Mouse (Mus musculus): Measurements from ENCODE around the gene Gna15. TPM values are rescaled to one million over a fixed set of nuclear protein-coding genes. Genes with fewer than 3 reads are reported as not detected.

The Gna15 gene
- polyA plus RNA-seq, 1 experiment from 2014 or later, result 2.5 TPM

GRCm38 (mm10) chr10:81548944-81549343, 24.9 kb upstream of the Gna15 start:
- no peak overlapping the region for H3K27ac ChIP-seq (ENCODE audit: low read depth, low read length)
- no peaks in the 10 kb centered on the region for H3K27me3 ChIP-seq (ENCODE audit: control insufficient read depth, insufficient read depth, low read length)
- no peak for ATAC-seq (replicated peaks; ENCODE audit: insufficient number of reproducible peaks, low FRiP score, low TSS enrichment)
- no peaks in the 10 kb centered on the region for H3K36me3 ChIP-seq (ENCODE audit: control insufficient read depth, insufficient read depth, low read length)
- no peak overlapping the region for H3K4me2 ChIP-seq
- no peak overlapping the region for H3K9ac ChIP-seq (ENCODE audit: low read depth, low read length)
- 0 out of 2 replicates have a peak, but pooled peaks cover 3% of the 10 kb centered on the region for H3K9me3 ChIP-seq (replicated peaks; ENCODE audit: control insufficient read depth, low read length)
- H3K4me3 ChIP-seq (ENCODE audit: low read depth, low read length), result no peak overlapping the region
- 63% methylated on average over 5 of the region's 5 CpGs for WGBS (ENCODE audit: insufficient replicate concordance)
- H3K4me1 ChIP-seq (ENCODE audit: control insufficient read depth, insufficient read depth, low read length), result peaks cover 10% of the 10 kb centered on the region

- Histone ChIP-seq H3K4me2 (no peak overlapping the region), H3K4me3 (ENCODE audit: low read depth, low read length) (no peak overlapping the region), H3K9ac (ENCODE audit: low read depth, low read length) (no peak overlapping the region), H3K36me3 (ENCODE audit: control insufficient read depth, insufficient read depth, low read length) (no peaks in the 10 kb centered on the region), H3K9me3 (replicated peaks; ENCODE audit: control insufficient read depth, low read length) (no peaks in the 10 kb centered on the region), H3K27ac (ENCODE audit: low read depth, low read length) (no peak overlapping the region), H3K4me1 (ENCODE audit: control insufficient read depth, insufficient read depth, low read length) (peaks cover 28% of the 10 kb centered on the region), H3K27me3 (ENCODE audit: control insufficient read depth, insufficient read depth, low read length) (no peaks in the 10 kb centered on the region)
- no peak for ATAC-seq (replicated peaks; ENCODE audit: insufficient number of reproducible peaks, low FRiP score, low TSS enrichment)
- WGBS (ENCODE audit: insufficient replicate concordance), result 88% methylated on average over 13 of the region's 13 CpGs
Measured at GRCm38 (mm10) chr10:81546788-81547571, 23.0 kb upstream of the Gna15 start.

- WGBS (ENCODE audit: insufficient replicate concordance), result 54% methylated on average over 5 of the region's 5 CpGs
- H3K27me3 ChIP-seq (ENCODE audit: control insufficient read depth, insufficient read depth, low read length), result no peaks in the 10 kb centered on the region
- no peak overlapping the region for H3K4me3 ChIP-seq (ENCODE audit: low read depth, low read length)
- no peak overlapping the region for H3K27ac ChIP-seq (ENCODE audit: low read depth, low read length)
- H3K4me2 ChIP-seq, result no peak overlapping the region
- H3K9me3 ChIP-seq (replicated peaks; ENCODE audit: control insufficient read depth, low read length), result no peaks in the 10 kb centered on the region
- H3K9ac ChIP-seq (ENCODE audit: low read depth, low read length), result peak overlapping the region; percentile 40; the same call in 1 of the 2 replicates
- peaks cover 35% of the 10 kb centered on the region for H3K4me1 ChIP-seq (ENCODE audit: control insufficient read depth, insufficient read depth, low read length)
- no peaks in the 10 kb centered on the region for H3K36me3 ChIP-seq (ENCODE audit: control insufficient read depth, insufficient read depth, low read length)
- no peak for ATAC-seq (replicated peaks; ENCODE audit: insufficient number of reproducible peaks, low FRiP score, low TSS enrichment)
Measured at GRCm38 (mm10) chr10:81546332-81546731, 22.3 kb upstream of the Gna15 start.

GRCm38 (mm10) chr10:81545161-81545747, 21.2 kb upstream of the Gna15 start, which contains the start of gene Gna11:
Gene Gna11 (minus strand): TSS chr10:81545190.
- peak within 1 kb of the TSS; percentile 97 for H3K4me2 ChIP-seq
- peak within 1 kb of the TSS; percentile 87 for H3K27ac ChIP-seq (ENCODE audit: low read depth, low read length)
- peaks cover 36% of the 10 kb centered on the region for H3K4me1 ChIP-seq (ENCODE audit: control insufficient read depth, insufficient read depth, low read length)
- peak within 1 kb of the TSS; percentile 87 for H3K9ac ChIP-seq (ENCODE audit: low read depth, low read length)
- WGBS (ENCODE audit: insufficient replicate concordance), result 1% methylated on average over 57 of the region's 59 CpGs
- H3K4me3 ChIP-seq (ENCODE audit: low read depth, low read length), result peak within 1 kb of the TSS; percentile 93
- no peaks in the 10 kb centered on the region for H3K9me3 ChIP-seq (replicated peaks; ENCODE audit: control insufficient read depth, low read length)
- no peaks in the 10 kb centered on the region for H3K36me3 ChIP-seq (ENCODE audit: control insufficient read depth, insufficient read depth, low read length)
- H3K27me3 ChIP-seq (ENCODE audit: control insufficient read depth, insufficient read depth, low read length), result no peaks in the 10 kb centered on the region
- peak; percentile 91 for ATAC-seq (replicated peaks; ENCODE audit: insufficient number of reproducible peaks, low FRiP score, low TSS enrichment)

- under 1% methylated on average over 85 of the region's 93 CpGs for WGBS (ENCODE audit: insufficient replicate concordance)
- Histone ChIP-seq H3K9me3 (replicated peaks; ENCODE audit: control insufficient read depth, low read length) (no peaks in the 10 kb centered on the region), H3K4me1 (ENCODE audit: control insufficient read depth, insufficient read depth, low read length) (peaks cover 36% of the 10 kb centered on the region), H3K4me3 (ENCODE audit: low read depth, low read length) (peak overlapping the region; percentile 93), H3K4me2 (peak overlapping the region; percentile 97), H3K36me3 (ENCODE audit: control insufficient read depth, insufficient read depth, low read length) (no peaks in the 10 kb centered on the region), H3K27me3 (ENCODE audit: control insufficient read depth, insufficient read depth, low read length) (no peaks in the 10 kb centered on the region), H3K9ac (ENCODE audit: low read depth, low read length) (peak overlapping the region; percentile 87), H3K27ac (ENCODE audit: low read depth, low read length) (peak overlapping the region; percentile 87)
- peak; percentile 20; the same call in 1 of the 2 replicates for ATAC-seq (replicated peaks; ENCODE audit: insufficient number of reproducible peaks, low FRiP score, low TSS enrichment)
Measured at GRCm38 (mm10) chr10:81544296-81545160, 20.5 kb upstream of the Gna15 start.

- no peak overlapping the region for H3K27ac ChIP-seq (ENCODE audit: low read depth, low read length)
- H3K27me3 ChIP-seq (ENCODE audit: control insufficient read depth, insufficient read depth, low read length), result no peaks in the 10 kb centered on the region
- ATAC-seq (replicated peaks; ENCODE audit: insufficient number of reproducible peaks, low FRiP score, low TSS enrichment), result no peak
- peak overlapping the region; percentile 87 for H3K9ac ChIP-seq (ENCODE audit: low read depth, low read length)
- H3K4me3 ChIP-seq (ENCODE audit: low read depth, low read length), result peak overlapping the region; percentile 93
- 91% methylated on average over 1 of the region's 1 CpGs for WGBS (ENCODE audit: insufficient replicate concordance)
- H3K9me3 ChIP-seq (replicated peaks; ENCODE audit: control insufficient read depth, low read length), result no peaks in the 10 kb centered on the region
- no peaks in the 10 kb centered on the region for H3K36me3 ChIP-seq (ENCODE audit: control insufficient read depth, insufficient read depth, low read length)
- peak overlapping the region; percentile 97 for H3K4me2 ChIP-seq
- H3K4me1 ChIP-seq (ENCODE audit: control insufficient read depth, insufficient read depth, low read length), result peaks cover 36% of the 10 kb centered on the region
Measured at GRCm38 (mm10) chr10:81543633-81544032, 19.6 kb upstream of the Gna15 start.

GRCm38 (mm10) chr10:81542727-81543460, 18.9 kb upstream of the Gna15 start:
- Histone ChIP-seq H3K4me1 (ENCODE audit: control insufficient read depth, insufficient read depth, low read length) (peaks cover 36% of the 10 kb centered on the region), H3K27me3 (ENCODE audit: control insufficient read depth, insufficient read depth, low read length) (no peaks in the 10 kb centered on the region), H3K4me3 (ENCODE audit: low read depth, low read length) (peak overlapping the region; percentile 93), H3K9me3 (replicated peaks; ENCODE audit: control insufficient read depth, low read length) (no peaks in the 10 kb centered on the region), H3K9ac (ENCODE audit: low read depth, low read length) (peak overlapping the region; percentile 87), H3K4me2 (peak overlapping the region; percentile 97; the same call in 1 of the 2 replicates), H3K36me3 (ENCODE audit: control insufficient read depth, insufficient read depth, low read length) (no peaks in the 10 kb centered on the region), H3K27ac (ENCODE audit: low read depth, low read length) (no peak overlapping the region)
- ATAC-seq (replicated peaks; ENCODE audit: insufficient number of reproducible peaks, low FRiP score, low TSS enrichment), result no peak
- WGBS (ENCODE audit: insufficient replicate concordance), result 69% methylated on average over 7 of the region's 7 CpGs

- 56% methylated on average over 10 of the region's 10 CpGs for WGBS (ENCODE audit: insufficient replicate concordance)
- Histone ChIP-seq H3K4me3 (ENCODE audit: low read depth, low read length) (no peak overlapping the region), H3K27ac (ENCODE audit: low read depth, low read length) (peak overlapping the region; percentile 15; the same call in 1 of the 2 replicates)
Measured at GRCm38 (mm10) chr10:81541803-81542202, 17.8 kb upstream of the Gna15 start.

More at GRCm38 (mm10) chr10:81541803-81542202, 17.8 kb upstream of the Gna15 start:
- peak overlapping the region; percentile 47 for H3K9ac ChIP-seq (ENCODE audit: low read depth, low read length)
- ATAC-seq (replicated peaks; ENCODE audit: insufficient number of reproducible peaks, low FRiP score, low TSS enrichment), result no peak
- H3K9me3 ChIP-seq (replicated peaks; ENCODE audit: control insufficient read depth, low read length), result no peaks in the 10 kb centered on the region
- peak overlapping the region; percentile 22 for H3K4me2 ChIP-seq
- no peaks in the 10 kb centered on the region for H3K27me3 ChIP-seq (ENCODE audit: control insufficient read depth, insufficient read depth, low read length)
- H3K4me1 ChIP-seq (ENCODE audit: control insufficient read depth, insufficient read depth, low read length), result peaks cover 36% of the 10 kb centered on the region
- no peaks in the 10 kb centered on the region for H3K36me3 ChIP-seq (ENCODE audit: control insufficient read depth, insufficient read depth, low read length)
